Mouse (Mus musculus) embryo, embryonic 10.5 days (tissue): ENCODE measurements around the gene Entpd7.

Source experiments
- DNase-seq: peaks from one replicate; pipeline ENCODE4 v3.0.0-alpha.2; 2015; ENCODE audit warnings: low spot score

The Entpd7 gene

GRCm38 (mm10) chr19:43674730-43675524, 14.5 kb upstream of the Entpd7 start, which contains the start of gene Slc25a28:
Slc25a28 (minus strand) TSS chr19:43674881.
- DNase-seq: peak; percentile 100

GRCm38 (mm10) chr19:43675525-43676400, 13.7 kb upstream of the Entpd7 start:
- DNase-seq: peak; percentile 68

GRCm38 (mm10) chr19:43678467-43679003, 10.9 kb upstream of the Entpd7 start:
- no peak for DNase-seq

DNA sequence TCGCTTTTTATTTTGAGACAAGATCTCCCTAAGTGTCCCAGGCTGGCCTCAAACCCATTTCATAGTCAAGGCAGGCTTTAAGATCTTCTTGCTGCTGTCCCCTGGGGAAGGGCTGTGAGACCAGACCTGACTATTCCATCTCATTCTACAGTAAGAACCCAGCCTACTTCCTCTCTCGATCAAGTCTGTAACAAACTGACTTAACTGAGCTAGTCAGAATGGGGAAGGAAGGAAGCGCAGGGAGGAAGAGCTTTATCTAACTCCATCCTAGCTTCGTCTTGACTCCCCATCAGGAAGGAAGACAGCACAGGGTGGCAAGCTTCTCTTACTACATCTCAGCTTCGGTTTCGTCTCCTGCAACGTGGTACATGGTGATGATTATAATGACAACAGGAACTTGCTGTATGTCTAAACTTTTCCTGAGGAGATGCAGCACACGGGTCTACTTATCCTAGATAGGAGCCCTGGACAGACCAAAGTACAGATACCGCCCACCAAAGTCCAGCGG, 9.9 kb upstream of the Entpd7 start:
- DNase-seq: no peak

DNA sequence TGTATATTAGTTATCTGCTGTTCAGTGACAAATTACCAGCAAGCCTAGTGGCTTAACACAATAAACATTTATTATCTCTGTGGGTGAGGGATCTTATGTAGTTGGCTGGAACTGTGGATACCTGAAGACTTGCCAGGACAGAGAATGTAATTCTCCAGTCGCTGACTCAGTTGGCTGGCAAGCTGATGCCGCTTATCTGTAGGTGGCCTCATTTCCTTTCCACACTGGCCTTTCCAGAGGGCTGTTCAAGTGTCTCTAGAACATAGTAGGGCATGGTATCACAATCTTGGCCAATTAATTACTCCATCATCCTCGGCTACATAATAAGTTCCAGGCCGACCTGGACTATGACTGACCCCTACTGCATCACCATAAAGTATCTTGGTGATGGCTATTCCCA, 7.9 kb upstream of the Entpd7 start:
- DNase-seq: no peak

GRCm38 (mm10) chr19:43692815-43693214, 3.3 kb downstream of the Entpd7 start:
- DNase-seq: no peak

DNA sequence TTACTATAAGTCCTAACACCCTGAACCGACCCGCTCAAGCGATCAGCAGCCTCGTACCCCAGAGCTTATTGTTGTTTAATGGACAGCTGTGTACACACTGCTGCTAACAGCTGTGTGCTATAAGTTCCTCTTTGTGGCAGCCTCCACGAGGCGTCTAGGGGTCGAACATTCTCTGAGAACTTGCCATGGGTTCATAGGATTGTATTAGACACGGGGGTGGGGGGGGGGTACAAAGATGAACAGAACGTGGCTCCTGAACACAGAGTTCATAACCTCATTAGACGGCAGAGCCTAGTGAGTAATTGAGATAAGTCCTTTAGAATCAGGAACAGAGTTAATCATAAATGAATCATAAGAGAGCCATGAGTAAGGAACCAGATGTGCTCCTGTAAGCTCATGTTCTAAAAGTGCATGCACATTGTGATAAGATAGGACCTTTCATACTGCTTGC, 6.1 kb downstream of the Entpd7 start:
- DNase-seq: no peak

- DNase-seq: no peak
Measured at GRCm38 (mm10) chr19:43697666-43698370, 8.3 kb downstream of the Entpd7 start.

GRCm38 (mm10) chr19:43699021-43699762, 9.7 kb downstream of the Entpd7 start:
- DNase-seq: no peak

GRCm38 (mm10) chr19:43699763-43700155, 10.3 kb downstream of the Entpd7 start:
- no peak for DNase-seq

- DNase-seq: no peak
Measured at GRCm38 (mm10) chr19:43704211-43704610, 14.7 kb downstream of the Entpd7 start.

- DNase-seq: no peak
Measured at GRCm38 (mm10) chr19:43704787-43705497, 15.5 kb downstream of the Entpd7 start.

- DNase-seq: no peak
Measured at GRCm38 (mm10) chr19:43708206-43708605, 18.7 kb downstream of the Entpd7 start.

DNA sequence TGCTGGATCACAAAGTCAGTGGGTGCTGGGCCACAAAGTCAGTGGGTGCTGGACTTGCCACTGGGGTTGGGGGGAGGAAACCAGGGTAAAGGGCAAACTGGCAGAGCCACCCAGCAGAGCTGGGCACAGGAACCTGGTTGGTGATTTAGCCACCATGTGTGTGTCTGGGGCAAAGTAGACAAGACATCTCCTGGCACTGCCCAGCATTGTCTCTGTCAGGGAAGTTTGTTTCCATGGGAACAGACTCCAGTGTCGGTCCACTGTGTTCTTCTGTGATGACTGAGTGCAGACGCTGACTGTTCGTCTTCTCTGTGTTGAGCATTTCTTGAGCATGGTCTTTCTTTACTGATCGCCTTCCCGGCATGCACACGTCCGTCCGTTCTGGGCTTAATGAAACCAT, 19.8 kb downstream of the Entpd7 start:
- DNase-seq: no peak

DNA sequence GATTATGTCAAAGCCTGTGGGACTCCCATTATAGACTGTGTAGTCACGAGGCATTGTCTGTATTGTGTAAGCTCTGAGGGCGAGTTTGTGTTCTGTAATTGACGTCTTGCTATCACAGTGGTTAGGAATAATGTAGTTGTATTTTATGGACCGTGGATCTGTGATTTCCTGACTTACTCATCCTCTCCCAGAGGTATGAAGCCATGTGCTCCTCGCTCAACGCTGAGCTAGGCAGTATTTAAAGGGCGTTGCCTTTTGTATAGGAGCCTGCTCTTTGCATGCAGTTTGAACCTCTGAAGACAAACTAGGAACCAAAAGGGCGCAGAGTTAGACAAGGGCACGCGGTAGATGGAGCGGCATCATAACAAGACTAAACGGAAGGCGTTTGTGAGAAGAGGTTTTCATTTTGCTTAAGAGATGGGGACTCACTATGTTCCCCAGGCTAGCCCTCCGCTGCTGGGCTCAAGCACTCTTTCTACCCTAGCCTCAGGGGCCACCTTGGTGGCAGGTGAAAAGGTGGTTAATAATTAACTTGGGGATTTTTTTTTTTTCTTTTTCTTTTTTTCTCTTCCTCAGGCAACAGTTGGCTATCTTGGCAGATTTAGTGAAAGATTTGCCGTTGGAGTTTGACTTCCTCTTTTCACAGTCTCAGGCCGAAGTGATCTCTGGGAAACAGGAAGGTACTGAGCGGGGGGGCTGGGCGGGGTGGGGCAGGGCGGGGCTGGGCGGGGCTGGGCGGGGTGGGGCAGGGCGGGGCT, 21.9 kb downstream of the Entpd7 start:
- no peak for DNase-seq

DNA sequence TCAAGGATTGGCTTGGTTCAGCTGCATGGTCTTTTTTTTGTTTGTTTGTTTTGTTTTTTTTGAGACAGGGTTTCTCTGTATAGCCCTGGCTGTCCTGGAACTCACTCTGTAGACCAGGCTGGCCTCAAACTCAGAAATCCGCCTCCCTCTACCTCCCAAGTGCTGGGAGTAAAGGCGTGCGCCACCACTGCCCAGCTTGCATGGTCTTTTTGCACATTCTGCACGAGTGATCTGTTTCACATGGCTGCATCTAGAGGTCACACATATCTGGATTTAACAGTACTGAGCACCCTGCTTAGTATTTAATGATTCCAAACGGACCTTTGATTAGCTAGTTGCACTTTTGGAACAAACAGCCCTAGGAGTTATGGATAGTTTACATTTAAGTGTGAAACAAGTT, 22.5 kb downstream of the Entpd7 start:
- DNase-seq: no peak

- DNase-seq: no peak
Measured at GRCm38 (mm10) chr19:43720061-43720460, 30.6 kb downstream of the Entpd7 start.

GRCm38 (mm10) chr19:43722891-43723290, 33.4 kb downstream of the Entpd7 start:
- DNase-seq: no peak

DNA sequence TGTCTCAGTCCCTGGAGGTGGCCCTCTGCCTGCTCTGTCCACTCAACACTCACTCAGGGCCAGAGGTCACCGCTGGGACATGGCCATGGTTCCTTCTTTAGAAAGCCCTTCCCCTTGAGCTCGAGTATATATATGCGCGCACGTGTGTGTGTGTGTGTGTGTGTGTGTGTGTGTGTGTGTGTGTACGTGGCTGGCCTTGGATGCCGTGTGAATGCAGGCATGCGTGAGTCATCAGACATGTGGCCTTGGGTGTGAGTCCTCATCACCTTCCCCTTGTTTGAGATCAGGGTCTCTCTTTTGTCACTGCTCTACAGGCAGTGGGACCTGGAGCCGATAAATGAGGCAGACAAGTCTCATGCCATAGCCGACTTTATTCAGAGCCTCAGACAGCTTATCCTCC, 34.0 kb downstream of the Entpd7 start:
- no peak for DNase-seq

DNA sequence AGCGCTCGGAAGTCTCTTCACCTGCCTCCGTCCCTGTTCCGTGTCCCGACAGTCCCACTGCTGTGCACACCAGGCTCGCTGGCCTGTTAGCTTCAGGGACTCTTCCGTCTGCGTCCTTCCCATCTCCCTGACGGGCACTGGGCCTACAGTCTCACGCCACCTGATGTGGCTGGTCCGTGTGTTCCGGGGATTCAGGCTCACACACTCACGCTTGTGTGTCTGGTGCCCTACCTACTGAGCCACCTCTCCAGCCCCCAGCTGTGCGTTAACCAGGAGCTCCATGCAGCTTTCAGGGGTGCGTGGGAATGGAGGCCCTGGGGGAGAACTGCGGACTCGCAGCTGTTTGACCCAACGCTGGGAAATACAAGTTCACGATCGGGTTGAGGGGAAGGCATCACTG, 34.7 kb downstream of the Entpd7 start:
- DNase-seq: no peak
